Mouse (Mus musculus) cerebellum, adult (tissue): Measurements from ENCODE around the gene Mrpl37.
A peak's percentile ranks its signal among the peaks of the same experiment; 100 is the strongest.

Experiments used
- ATAC-seq: cut with Nextera tagmentation; 2 replicates; pipeline ENCODE4 v1.9.2; 2017; ENCODE audit warnings: mild to moderate bottlenecking, moderate library complexity, mixed read lengths; ENCODE audit not compliant: insufficient number of reproducible peaks, low FRiP score, low TSS enrichment

Gene Mrpl37

DNA sequence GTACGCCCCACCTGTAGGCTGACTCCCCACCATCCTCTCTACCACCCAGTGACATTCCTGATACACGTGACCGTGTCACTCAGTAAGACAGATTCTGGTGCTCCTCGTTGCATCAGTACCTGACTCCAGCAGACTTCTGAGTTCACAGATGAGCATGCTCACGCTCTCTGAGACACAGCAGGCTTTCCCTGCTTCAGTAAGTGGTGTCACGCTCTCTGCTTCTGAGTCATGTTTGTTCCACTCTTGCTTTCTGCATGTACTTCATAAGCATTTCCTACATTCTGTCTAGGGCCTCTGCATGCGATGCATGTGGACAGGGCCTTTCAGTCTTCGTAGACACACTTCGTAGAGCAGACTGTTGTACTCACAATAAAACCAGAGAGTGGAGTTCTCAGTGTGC lies 5.7 kb upstream of the Mrpl37 start:
- no peak for ATAC-seq

DNA sequence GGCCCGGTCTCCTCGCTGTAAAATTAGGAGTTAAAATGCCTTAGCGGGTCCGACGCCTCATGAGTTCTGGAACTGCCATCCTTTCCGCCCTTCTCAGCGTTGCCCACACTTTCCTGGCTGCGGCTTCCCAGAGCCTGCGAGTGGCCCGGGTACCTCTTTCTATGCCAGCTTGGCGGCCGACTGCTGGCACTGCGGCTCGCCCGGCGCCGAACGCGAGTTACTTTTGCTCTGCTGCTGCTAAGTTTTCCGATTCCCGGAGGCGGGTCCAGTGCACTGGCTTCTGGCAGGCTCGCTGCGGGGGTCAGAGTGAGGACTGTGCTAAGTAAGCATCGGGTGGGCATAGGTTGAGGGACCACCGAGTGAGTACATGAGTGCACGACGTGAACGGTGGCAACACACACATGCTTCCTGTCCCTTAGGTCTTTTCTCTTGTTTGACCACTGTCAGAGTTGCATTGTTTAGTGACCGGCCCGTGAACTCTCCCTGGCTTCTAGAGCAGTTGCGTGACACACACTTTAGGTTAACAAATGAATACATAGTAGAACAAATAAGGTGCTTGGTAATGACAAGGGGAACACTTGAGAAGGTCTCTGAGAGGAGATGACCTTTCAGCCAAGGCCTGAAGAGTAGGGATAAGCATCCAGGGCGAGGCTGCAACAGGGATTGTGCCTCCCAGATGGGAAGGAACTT lies 628 bp upstream of the Mrpl37 start:
- ATAC-seq: peak; percentile 9; the same call in 1 of the 2 replicates

DNA sequence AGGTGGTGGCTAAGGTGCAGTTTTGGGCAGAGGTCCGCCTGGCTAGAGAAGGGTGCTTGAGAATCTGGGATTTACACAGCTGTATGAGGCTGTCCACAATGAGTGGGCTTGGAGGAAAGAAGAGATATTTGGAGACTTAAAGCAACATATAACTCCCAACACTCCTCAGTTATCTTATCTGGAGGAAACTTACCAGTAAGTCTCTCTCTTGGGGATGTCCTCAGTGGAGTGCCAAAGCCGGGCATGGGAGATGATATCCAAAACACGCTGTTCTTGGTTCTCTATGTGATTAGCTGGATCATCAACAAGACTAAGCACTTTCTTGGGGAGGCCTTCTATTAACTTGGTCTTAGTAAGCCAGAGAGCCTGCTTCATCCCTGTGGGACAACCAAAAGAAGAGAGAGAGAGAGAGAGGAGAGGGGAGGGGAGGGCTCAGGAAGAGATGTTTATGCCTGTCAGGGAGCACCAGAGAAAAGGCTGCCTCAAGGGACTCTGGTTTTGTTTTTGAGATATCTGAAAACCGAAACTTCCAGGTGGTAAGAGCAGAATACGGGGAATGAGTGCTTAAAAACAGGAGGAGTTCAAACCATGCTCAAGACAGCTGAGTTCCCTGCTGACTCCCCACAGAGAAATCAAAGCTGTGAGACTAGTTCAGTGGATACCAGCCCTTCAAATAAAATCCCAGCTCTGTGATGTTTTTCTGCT lies 2.1 kb downstream of the Mrpl37 start:
- no peak for ATAC-seq

DNA sequence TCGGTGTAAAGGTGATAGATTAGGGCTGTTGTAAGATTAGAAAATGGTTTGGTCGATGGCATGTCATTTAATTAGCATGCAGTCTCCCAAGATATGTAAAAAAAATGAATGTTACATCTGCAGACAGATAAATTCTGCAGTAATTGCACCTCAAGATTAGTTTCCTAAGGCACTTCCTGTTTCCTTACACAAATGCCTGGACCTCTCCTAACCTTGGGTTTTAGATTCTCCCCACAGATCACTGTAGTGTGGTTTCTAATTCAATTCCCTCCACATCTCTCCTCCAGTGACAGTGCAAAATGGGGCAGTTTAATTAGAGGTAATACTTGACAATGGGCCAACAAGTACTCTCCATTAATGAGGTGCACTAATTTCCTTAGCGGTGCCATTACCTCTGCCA lies 3.5 kb downstream of the Mrpl37 start:
- no peak for ATAC-seq

DNA sequence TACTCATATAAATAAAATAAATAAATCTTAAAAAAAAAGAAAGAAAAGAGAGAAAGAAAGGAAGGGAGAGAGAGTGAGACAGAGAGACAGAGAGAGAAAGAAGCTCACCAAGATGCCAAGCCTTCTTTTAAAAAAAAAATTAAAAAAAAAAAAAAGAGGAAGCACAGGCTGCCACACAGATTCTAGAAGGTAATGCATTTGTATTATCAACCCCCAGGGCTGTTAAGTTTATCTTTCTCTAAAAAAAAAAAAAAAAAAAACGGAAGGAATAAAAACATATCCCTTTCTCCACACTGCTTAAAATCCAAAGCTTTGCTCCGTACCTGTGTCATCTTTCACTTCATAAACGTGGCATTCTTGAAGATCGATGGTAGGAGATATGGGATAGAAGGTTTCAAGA lies 5.1 kb downstream of the Mrpl37 start:
- no peak for ATAC-seq

DNA sequence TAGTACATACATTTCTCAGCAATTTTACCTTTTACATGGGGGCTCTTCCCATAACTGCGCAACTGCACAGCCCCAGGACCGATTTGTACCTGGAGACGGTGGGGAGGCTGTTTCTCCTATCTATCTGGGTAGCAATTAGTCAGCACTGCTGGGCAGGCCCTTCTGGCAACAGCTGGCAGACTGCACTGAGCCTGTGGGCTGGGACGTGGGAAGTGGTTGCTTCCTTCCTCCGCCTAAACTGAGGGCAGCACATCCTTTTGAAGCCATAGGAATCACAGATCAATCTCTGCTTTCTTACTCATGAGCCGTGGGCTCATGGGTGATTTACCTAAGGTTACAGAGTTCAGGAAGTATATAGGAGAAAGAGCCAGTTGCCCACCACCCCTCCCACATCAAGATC lies 7.9 kb downstream of the Mrpl37 start:
- no peak for ATAC-seq

DNA sequence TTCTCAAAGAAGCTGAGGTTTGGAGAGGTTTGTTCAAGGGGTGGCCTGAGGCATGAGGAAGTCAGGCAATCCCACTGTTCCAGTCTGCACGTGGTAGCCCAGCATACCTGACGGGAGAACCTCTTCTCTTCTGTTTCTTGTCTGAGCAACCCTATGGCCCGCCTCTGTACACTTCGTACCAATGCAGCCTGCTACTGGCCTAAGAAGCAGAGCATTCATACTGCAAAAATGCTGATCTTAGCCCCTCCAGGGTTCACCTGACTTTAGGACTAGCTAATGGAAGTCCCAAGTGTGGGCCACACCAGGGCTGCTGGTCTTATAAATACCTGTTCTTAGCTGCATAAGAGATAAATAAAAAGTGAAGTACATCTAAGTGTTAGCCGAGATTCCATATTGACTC lies 8.3 kb downstream of the Mrpl37 start:
- no peak for ATAC-seq

DNA sequence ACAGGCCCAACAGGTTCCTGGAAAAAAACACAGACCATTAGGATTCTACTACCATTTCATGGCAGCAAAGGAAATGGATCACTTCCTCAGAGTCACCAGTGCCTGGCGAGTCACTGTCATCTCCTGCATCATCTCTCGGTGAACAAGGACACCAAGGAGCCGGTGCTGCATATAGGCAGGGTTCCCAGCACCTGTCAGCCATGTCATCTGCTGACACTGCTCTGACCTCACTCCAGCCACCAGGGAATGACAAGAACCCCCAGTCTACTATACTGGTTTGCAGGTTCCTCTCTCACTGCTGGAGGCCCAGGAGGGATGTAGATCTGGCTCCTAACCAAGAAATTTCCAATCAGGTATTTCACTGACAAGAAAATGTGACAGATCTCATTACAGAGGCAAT lies 10.6 kb downstream of the Mrpl37 start:
- ATAC-seq: no peak

DNA sequence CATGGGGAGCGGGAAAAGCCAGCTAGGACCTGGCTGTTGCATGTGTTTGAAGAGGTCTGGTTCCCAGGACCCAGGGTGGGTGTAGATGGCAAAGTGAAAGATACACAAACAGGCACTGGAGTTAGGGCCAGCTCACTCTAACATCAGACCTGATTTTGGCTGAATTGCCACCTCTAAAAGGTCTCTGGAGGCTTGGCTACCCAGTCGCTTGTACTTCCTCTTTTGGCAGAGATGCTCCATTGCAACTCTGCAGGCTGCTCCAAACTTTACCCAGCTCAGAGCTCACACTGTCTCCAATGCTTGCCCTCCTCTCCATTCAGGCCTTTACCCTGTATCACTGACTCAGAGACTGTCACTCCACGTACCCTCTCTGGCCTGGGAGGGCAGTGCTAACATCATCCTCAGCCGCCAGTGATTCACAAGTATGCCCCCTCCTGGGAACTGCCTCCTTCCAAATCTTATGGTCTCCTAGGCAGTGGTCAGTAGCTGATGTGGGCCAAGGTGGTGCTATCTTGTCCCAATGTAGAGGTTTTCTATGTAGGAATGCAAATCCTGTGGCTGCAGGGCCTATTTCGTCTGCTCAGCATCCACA lies 13.6 kb downstream of the Mrpl37 start:
- ATAC-seq: no peak

DNA sequence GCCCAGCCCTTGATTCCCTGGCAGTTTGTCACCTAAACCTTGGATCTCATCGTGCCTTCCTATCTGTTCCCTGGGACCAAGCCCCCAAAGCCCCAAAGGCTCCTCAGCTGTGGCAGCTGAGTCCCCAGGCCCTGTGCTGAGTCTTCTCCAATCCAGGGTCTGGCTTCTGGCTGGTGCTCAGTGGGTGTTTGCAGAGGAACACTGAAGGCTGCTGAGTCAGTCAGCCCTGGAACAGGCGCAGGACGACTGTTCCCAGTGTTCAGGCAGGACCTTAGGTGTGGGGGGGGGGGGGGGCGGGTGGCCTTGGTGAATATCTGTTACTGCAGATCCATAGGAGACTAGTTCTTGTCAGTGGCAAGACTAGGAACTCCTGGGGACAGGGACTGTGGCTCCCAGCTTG lies 14.8 kb downstream of the Mrpl37 start:
- no peak for ATAC-seq

DNA sequence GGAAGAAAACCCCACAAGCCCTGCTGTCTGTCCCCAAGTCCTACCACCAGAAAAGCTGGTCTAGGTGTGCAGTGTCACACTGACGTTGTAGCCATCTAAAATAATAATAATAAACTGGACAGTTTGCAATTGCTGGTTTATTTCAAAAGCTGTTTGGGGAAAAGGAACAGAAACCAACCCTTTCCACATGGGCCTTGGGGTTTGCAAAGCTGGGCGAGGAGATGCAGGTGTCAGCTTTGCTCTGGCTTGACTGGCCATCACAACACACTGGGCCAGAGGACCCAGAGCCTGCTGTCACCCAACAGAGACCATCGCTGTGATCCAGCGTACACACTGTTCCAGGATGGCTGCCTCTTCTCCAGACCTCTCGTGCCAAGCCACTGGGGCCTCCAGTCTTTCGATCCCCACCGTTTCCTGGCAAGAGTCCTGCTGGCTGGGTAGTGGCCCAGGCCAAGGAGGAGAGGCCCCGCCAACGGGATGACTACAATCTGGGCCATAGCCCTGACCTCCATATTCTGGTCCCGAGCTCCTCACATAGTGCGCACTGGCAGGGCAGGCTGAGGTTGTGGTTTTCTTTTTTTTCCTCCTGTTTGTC lies 18.0 kb downstream of the Mrpl37 start:
- ATAC-seq: peak; percentile 68

DNA sequence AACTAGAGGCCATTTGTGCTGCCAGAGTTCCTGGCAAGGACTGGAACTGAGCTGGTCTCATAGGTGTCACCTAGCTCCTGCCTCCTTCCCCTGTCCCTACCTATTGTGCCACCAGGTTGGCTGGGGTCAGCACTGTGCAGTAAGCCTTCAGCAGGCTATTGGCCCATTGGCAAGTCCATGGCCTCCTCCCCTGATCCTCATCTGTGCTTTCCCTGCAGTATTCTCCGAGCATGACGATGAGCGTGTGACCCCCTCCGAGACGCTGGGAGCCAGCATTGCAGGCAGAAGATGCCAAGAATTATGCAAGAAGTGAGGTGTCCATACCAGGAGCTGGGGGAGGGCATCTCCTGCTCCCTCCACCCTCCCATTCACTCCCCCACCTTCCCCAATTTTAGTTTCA lies 18.9 kb downstream of the Mrpl37 start:
- no peak for ATAC-seq

DNA sequence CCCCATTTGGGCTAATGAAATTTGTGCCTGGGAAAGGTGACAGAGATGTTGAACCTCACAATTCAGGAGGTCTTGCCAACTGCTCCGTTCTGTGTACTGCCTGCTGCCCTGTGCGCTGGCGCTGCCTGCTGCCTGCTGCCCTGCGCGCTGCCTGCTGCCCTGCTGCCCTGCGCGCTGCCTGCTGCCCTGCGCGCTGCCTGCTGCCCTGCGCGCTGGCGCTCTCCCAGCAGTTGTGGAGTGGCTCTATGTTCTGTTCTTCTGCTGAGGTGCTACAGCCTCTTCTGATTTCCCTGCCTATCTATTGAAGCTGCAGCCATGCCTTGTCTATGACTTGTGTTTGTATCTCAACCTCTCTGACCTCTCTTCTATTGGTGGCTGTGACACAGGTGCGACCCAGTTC lies 21.5 kb downstream of the Mrpl37 start:
- no peak for ATAC-seq

DNA sequence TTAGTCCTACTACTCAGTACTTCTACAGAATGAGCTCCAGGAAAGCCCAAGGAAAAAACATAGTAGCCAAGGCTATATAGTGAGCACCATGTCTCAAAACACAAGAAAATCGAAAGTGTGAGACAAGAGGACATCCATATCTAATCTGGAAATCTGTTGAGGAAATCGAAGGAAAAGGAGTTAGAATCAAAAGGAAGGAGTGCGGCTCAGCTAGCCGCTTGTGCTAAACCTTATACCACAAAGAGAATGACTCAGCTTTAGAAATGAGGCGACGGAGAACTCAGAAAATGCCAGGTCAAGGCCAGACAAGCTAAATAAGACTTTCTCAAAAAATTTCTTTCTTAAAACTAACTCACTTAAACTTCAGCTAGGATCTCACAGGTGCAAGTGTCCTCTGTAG lies 24.4 kb downstream of the Mrpl37 start:
- ATAC-seq: no peak

DNA sequence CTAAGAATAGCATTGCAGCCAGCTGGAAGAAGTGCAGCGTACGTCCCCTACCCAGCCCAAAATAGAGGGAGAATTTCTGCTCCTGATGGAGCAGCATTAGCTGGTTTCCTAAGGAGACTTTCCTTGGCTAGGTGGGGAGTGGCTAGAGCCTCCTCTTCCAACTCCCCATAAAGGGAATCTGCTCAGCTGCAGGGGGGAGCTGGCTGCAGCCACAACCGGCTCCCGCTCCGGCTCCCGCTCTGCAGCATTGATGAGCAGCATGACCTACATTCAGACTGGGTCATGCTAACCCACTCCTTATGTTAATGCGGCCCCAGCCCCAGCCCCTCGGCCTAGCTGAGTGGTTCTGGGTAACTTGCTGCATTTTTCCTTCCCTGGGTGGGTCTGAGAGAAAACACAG lies 27.4 kb downstream of the Mrpl37 start:
- peak; percentile 59; the same call in 1 of the 2 replicates for ATAC-seq

DNA sequence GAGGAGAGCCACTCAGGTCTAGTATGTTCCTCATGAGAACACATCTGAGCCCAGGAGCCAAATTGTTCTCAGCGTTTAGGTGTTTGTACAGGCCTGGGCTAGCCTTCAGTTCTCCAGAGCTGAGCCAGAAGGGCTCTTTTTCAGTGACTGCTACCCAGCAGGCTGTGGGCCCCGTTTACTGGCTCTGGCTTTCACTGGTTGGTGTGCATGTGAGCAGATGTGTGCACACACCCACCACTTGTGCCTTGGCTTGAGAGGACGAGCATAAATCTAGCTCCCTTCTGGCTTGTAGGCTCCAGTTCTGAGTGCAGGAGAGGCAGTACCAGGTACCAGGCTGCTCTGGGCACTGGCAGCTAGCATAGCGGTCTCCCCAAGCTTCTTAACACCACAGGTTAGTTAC lies 28.4 kb downstream of the Mrpl37 start:
- no peak for ATAC-seq

DNA sequence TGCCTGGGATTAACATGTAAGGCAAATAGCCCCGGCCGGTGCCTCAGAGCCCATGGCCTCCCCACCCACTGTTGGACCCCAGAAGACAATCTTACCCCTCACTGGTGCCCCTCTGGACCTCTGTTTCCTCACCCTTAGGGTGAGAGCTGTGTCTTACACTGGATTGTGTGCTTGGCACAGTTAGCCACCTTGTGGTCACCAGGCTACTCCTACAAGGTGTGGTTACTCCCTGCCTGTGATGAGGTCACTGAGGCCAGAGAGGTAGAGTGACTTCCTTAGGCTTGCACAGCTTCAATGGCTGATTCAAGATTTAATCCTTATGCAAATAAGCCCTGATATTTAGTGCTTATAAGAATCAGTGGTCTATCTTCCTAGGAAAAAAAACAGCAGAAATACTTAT lies 29.7 kb downstream of the Mrpl37 start:
- ATAC-seq: no peak

DNA sequence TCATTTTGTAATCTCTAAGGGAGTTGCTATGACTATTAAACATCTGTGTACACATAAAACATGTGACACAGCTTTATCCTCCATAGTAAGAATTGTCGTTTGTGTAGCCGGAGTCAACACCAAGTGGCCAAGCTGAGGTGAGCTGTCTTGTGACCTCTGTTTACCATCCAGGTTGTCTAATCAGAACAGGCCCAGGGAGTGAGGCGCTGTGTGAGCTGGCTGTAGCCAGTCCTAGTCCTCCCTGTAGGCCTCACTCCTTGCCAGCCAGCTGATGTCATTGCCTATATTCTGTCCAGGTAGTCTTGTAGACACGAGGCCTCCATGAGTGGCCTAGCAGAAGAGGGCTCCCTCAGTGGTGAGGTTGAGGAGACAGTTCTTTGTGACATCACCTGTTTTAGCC lies 31.0 kb downstream of the Mrpl37 start:
- ATAC-seq: no peak

DNA sequence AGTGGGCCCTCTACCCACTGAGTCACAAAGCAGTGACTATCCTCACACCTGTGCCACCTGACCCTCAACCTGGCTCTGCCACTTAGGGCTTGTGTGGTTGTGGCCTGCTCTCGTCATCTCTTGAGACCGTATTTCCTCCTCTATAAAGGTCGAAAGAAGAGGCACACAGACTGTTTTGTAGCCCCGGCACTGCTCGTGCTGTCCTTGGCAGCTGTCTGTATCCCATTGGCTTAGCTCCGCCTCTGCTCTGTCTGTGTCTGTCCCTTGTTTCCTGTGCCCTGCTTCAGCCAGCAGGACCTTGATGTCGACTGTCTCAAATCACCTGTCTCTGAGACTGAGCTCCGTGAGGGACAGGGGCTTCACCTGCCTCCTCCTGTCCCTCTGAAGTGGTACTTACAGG lies 40.2 kb downstream of the Mrpl37 start:
- ATAC-seq: no peak

DNA sequence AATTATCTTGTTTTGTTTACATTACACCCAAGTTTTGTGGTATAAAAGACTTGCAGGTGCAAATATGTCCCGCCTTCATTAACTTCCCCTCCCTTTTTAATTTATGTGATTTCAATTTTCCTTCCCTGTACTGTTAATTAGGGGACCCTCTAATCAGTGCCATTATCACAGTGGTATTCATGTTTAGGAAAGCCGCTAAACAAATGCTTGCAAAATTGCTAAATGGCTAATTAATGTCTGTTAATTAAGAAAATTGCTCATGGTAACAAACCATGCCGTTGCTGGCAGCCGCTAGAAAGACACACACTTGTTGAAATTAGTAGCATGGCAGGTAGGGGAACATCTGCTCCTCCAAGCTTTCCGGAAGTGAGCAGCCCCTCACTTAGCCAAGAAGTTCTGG lies 41.3 kb downstream of the Mrpl37 start:
- no peak for ATAC-seq

DNA sequence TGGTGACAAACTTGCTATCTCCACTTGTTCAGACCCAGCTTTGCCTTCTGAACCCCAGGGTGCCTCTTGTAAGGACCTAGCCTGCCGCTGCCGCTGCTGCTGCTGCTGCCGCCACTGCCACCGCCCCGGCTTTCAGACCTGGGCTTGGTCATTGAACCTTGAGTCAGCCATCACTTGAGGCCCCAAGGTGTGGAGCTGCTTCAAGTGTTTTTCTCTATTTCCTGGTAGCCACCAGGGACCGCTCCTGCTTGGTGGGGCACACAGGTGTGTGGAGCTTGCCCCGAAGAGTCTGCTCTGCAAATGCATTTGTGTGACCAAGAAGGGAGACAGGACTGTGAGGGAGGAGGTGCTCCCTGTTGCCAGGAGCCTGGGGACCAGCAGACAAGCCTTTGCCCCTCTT lies 41.8 kb downstream of the Mrpl37 start:
- ATAC-seq: no peak

DNA sequence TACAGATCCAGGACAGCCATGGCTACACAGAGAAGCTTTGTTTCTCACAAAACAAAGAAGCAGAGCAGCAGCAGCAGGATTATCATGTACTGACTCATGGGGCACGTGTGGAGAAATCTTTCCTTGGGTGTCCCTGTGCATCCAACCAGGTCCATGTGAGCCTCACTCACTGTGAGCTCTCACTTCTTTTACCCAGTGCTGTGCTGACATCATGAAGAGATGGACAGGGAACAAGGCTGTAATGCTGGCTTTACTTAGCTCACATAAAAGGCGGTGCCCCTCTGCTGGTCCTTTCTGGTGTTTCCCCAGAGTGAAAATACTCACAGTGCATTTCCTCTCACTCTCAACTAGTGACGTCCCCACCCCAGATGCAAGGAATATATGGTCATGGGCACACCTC lies 45.2 kb downstream of the Mrpl37 start:
- no peak for ATAC-seq
